Mouse (Mus musculus) stomach, embryonic 16.5 days (tissue): ENCODE data around the gene Trpm3. TPM values are rescaled to one million over a fixed set of nuclear protein-coding genes. Genes with fewer than 3 reads are reported as not detected.

Experiments
- ATAC-seq: fragments of 200-750 bp; cut with Nextera tagmentation; 2 replicates; pipeline ENCODE4 v1.8.0; 2017; ENCODE audit warnings: moderate number of reproducible peaks, moderate TSS enrichment; ENCODE audit not compliant: insufficient read depth, low FRiP score
- H3K27ac ChIP-seq: fragments of 300-500 bp; sonication (generic); 2 replicates; pipeline ENCODE4 v1.5.1; 2014; ENCODE audit warnings: low read length
- H3K27me3 ChIP-seq: fragments of 300-500 bp; sonication (generic); 2 replicates; pipeline ENCODE4 v1.6.1; 2014; ENCODE audit warnings: low read length, control low read depth, mixed read lengths; ENCODE audit not compliant: control insufficient read depth, insufficient read depth
- H3K36me3 ChIP-seq: fragments of 300-500 bp; sonication (generic); 2 replicates; pipeline ENCODE4 v1.6.1; 2014; ENCODE audit warnings: low read length; ENCODE audit not compliant: control insufficient read depth, insufficient read depth
- H3K4me1 ChIP-seq: fragments of 300-500 bp; sonication (generic); 2 replicates; pipeline ENCODE4 v1.6.1; 2014; ENCODE audit warnings: low read length, control low read depth, mixed read lengths; ENCODE audit not compliant: control insufficient read depth, insufficient read depth
- H3K4me2 ChIP-seq: fragments of 300-500 bp; sonication (generic); 2 replicates; pipeline ENCODE4 v1.6.1; 2014; ENCODE audit warnings: low read depth, low read length, mixed read lengths
- H3K4me3 ChIP-seq: fragments of 300-500 bp; sonication (generic); replicated peaks from 2 replicates; pipeline ENCODE4 v1.5.1; 2014; ENCODE audit warnings: mild to moderate bottlenecking, low read length
- H3K9ac ChIP-seq: fragments of 300-500 bp; sonication (generic); 2 replicates; pipeline ENCODE4 v1.6.1; 2014; ENCODE audit warnings: low read length
- H3K9me3 ChIP-seq: fragments of 300-500 bp; sonication (generic); replicated peaks from 2 replicates; pipeline ENCODE4 v1.6.1; 2016; ENCODE audit warnings: low read length, control low read depth; ENCODE audit not compliant: control insufficient read depth
- WGBS: fragments of 180-500 bp; shearing (Covaris S2); extraction: QIAGEN DNeasy Blood & Tissue Kit; methylation state at CpG from one replicate; pipeline ENCODE4 v1.1.7; 2014; 5-methylcytosine and 5-hydroxymethylcytosine counted together
- polyA plus RNA-seq: library from polyadenylated mRNA; unstranded; fragments of >200 nt; fragmentation: Nextera tagmentation; extraction: Ambion mirVana; gene quantifications from 2 replicates; pipeline ENCODE4 v1.2.1, GENCODE M21; 2015

Trpm3 gene
- polyA plus RNA-seq, 1 experiment from 2014 or later: 1.0 TPM

- Histone ChIP-seq H3K9ac (peak overlapping the region; percentile 23; the same call in 1 of the 2 replicates), H3K9me3 (no peaks in the 10 kb centered on the region), H3K27me3 (no peaks in the 10 kb centered on the region), H3K4me1 (0 out of 2 replicates have a peak, but pooled peaks cover 6% of the 10 kb centered on the region), H3K4me3 (peak overlapping the region; percentile 33), H3K27ac (no peak overlapping the region), H3K4me2 (peak overlapping the region; percentile 51), H3K36me3 (no peaks in the 10 kb centered on the region)
- no peak for ATAC-seq
- 34% methylated on average over 20 of the region's 20 CpGs for WGBS
These were observed 309.8 kb downstream of the Trpm3 start for GRCm38 (mm10) chr19:22448340-22449288.

GRCm38 (mm10) chr19:22451290-22451689, 312.4 kb downstream of the Trpm3 start:
- Histone ChIP-seq H3K27me3 (no peaks in the 10 kb centered on the region), H3K9me3 (no peaks in the 10 kb centered on the region), H3K4me2 (no peak overlapping the region), H3K4me3 (no peak overlapping the region), H3K36me3 (no peaks in the 10 kb centered on the region), H3K9ac (no peak overlapping the region), H3K4me1 (0 out of 2 replicates have a peak, but pooled peaks cover 6% of the 10 kb centered on the region), H3K27ac (no peak overlapping the region)
- WGBS: 71% methylated on average over 5 of the region's 5 CpGs
- no peak for ATAC-seq

DNA sequence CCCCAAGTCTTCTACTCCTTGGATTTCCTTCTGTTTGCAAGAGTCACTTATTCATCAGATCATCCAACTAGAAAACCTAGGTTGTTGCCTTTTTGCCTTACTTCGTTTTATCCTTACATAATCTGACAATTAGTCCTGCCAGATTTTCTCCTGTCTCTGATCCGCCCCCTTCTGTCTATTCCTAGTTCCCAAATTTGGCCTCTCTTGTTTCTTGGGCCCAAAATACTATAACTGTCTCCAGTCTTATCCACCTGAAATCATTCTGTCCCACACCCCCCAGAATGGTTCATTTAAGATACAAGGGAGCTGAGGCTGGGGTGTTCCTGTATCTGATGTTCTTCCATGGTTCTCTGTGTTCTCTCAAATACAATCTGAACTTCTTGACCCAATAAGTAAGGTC, 318.1 kb downstream of the Trpm3 start:
- H3K9me3 ChIP-seq: no peaks in the 10 kb centered on the region
- no peak overlapping the region for H3K27ac ChIP-seq
- H3K4me2 ChIP-seq: no peak overlapping the region
- WGBS: 81% methylated on average over 2 of the region's 2 CpGs
- H3K27me3 ChIP-seq: no peaks in the 10 kb centered on the region
- no peaks in the 10 kb centered on the region for H3K36me3 ChIP-seq
- no peak overlapping the region for H3K4me3 ChIP-seq
- H3K9ac ChIP-seq: no peak overlapping the region
- no peak for ATAC-seq
- no peaks in the 10 kb centered on the region for H3K4me1 ChIP-seq

DNA sequence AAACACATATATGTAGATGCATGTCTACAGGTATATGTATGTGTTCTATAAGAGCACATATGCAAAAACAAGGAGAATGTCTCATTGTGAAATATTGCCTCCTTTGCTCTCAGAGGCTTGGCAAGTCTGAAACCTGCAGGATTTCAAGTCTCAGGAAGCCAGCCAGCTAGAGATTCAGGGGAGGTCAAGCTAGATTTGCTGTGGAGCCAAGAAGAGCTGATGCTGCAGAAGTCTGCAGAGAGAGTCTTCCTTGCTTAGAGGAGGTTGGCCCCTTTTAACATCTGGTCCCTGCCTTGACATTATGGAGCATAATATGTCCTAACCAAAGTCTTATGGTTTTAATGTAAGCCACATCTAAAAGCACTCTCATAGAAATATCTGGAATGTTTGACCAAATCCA, 323.2 kb downstream of the Trpm3 start:
- H3K36me3 ChIP-seq: no peaks in the 10 kb centered on the region
- H3K4me1 ChIP-seq: no peaks in the 10 kb centered on the region
- no peaks in the 10 kb centered on the region for H3K27me3 ChIP-seq
- H3K27ac ChIP-seq: no peak overlapping the region
- no peak overlapping the region for H3K4me3 ChIP-seq
- no peak overlapping the region for H3K4me2 ChIP-seq
- H3K9ac ChIP-seq: no peak overlapping the region
- H3K9me3 ChIP-seq: no peaks in the 10 kb centered on the region
- ATAC-seq: no peak

DNA sequence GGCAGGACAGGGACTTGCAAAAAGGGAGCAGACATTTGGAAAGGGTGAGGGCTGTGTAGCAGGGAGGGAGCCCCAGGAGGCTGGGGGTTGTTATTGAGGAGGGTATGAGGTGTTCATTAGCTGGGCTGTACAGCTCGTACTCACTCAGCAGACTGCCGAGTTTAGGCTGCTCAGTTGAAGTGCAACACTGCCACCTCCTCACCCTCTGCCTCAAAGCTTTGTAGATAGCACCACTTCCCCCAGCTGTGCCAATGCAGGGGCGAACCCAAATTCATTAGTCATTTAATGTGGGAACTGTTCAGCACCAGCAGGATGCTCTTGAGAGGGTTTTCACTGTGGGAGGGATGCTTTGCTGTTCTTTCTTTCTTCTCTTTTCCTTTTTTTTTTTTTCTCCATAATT, 324.7 kb downstream of the Trpm3 start:
- Histone ChIP-seq H3K9me3 (no peaks in the 10 kb centered on the region), H3K4me3 (no peak overlapping the region), H3K4me1 (no peaks in the 10 kb centered on the region)

DNA sequence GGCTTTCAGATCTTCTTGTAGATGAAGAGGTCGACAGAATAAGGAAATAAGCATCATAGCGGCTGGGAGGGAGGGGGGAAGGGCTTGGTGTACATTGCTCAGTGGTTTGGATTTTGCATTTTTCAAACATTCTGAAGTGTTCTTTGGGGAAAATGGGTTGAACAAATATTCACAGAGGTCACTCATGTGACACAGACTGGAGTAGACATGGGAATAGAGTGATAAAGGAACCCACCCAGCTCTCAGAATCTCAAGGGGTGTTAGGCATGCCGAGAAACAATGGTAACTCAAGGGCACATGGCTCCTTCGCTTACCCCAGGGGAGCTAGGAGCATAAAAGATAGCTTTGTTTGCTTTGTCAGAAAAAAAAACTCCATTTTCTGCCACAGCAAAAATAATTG, 330.8 kb downstream of the Trpm3 start:
- no peak overlapping the region for H3K4me3 ChIP-seq
- no peaks in the 10 kb centered on the region for H3K9me3 ChIP-seq
- ATAC-seq: no peak
- no peaks in the 10 kb centered on the region for H3K4me1 ChIP-seq
- no peak overlapping the region for H3K9ac ChIP-seq
- 70% methylated on average over 4 of the region's 4 CpGs for WGBS
- H3K36me3 ChIP-seq: no peaks in the 10 kb centered on the region
- H3K27ac ChIP-seq: no peak overlapping the region
- no peak overlapping the region for H3K4me2 ChIP-seq
- H3K27me3 ChIP-seq: no peaks in the 10 kb centered on the region

More for the DNA sequence above, 324.7 kb downstream of the Trpm3 start:
- Histone ChIP-seq H3K27ac (no peak overlapping the region), H3K36me3 (no peaks in the 10 kb centered on the region), H3K9ac (no peak overlapping the region), H3K4me2 (no peak overlapping the region), H3K27me3 (no peaks in the 10 kb centered on the region)
- WGBS: 67% methylated on average over 3 of the region's 3 CpGs
- no peak for ATAC-seq

GRCm38 (mm10) chr19:22473030-22473712, 334.3 kb downstream of the Trpm3 start:
- ATAC-seq: no peak
- Histone ChIP-seq H3K27ac (no peak overlapping the region), H3K4me2 (no peak overlapping the region), H3K4me1 (no peaks in the 10 kb centered on the region), H3K4me3 (no peak overlapping the region), H3K9ac (no peak overlapping the region), H3K36me3 (no peaks in the 10 kb centered on the region), H3K27me3 (no peaks in the 10 kb centered on the region), H3K9me3 (no peaks in the 10 kb centered on the region)
- 56% methylated on average over 4 of the region's 4 CpGs for WGBS

DNA sequence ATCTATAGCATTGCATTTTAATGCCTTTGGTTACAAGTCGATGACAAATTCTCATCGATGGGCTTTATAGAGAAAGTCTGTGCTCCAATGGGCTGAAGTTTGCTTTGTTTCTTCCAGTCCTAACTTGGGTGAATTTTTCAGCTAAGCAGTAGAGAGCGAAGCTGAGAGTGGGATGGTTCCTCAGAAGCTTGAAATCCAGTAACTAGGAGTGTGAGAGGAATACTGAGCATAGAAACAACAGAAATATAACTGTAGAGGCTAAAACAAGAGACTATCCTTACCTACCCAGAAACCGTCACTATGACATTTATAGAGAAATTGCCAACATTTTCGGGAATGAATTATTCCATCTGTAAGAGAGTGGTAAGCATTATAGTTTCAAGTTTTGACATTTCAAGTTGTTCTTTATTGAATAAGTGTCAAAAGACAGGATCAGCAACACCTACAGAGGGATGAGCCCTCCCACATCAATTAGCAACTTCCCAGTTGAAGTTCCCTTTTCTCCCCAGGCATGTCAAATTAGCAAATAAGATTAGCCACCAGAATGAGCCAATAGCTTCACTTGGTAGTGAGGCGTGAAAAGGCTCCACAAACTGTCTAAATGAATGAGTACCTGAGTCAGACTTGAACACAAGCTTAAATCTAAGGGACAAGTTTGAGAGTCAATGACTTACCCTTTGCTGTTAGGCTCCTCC, 339.6 kb downstream of the Trpm3 start:
- WGBS: 90% methylated on average over 6 of the region's 6 CpGs

DNA sequence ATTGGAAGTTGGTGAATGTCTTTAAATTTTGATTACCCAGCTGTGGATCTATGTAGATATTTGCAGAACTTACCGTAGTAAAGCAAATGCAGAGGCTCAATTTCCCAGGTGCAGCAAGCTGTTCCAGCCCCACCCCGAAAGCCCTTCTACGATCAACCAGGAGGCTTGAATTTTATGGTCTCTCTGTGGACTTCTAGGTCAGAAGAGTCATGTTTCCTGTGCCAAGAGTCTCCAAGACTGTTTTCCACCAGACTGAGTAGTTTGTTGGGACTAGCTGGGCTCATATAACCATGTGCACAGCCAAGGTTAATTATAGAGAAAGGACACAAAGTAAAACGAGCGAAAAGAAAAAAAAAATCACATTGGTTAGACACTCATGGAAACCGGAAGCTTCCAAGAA, 364.6 kb downstream of the Trpm3 start:
- Histone ChIP-seq H3K9ac (no peak overlapping the region), H3K4me3 (no peak overlapping the region), H3K36me3 (no peaks in the 10 kb centered on the region), H3K27me3 (no peaks in the 10 kb centered on the region), H3K4me2 (no peak overlapping the region), H3K9me3 (no peaks in the 10 kb centered on the region), H3K4me1 (no peaks in the 10 kb centered on the region), H3K27ac (no peak overlapping the region)
- WGBS: 85% methylated on average over 6 of the region's 6 CpGs
- no peak for ATAC-seq

More for the DNA sequence above, 339.6 kb downstream of the Trpm3 start:
- H3K4me1 ChIP-seq: no peaks in the 10 kb centered on the region
- H3K9ac ChIP-seq: no peak overlapping the region
- no peak overlapping the region for H3K4me3 ChIP-seq
- H3K36me3 ChIP-seq: no peaks in the 10 kb centered on the region
- H3K4me2 ChIP-seq: no peak overlapping the region
- ATAC-seq: no peak
- no peaks in the 10 kb centered on the region for H3K27me3 ChIP-seq
- no peaks in the 10 kb centered on the region for H3K9me3 ChIP-seq
- no peak overlapping the region for H3K27ac ChIP-seq
